Mouse (Mus musculus) embryonic fibroblast, embryonic 13.5 days (primary cell): ENCODE measurements around the gene Slc25a26. TPM values are rescaled to one million over a fixed set of nuclear protein-coding genes. Genes with fewer than 3 reads are reported as not detected.

ENCODE experiments used
- H3K27ac ChIP-seq: 2 replicates; pipeline ENCODE4 v1.5.1; 2012; ENCODE audit warnings: low read length, control low read depth, inconsistent platforms; ENCODE audit not compliant: insufficient read depth
- H3K4me1 ChIP-seq: 2 replicates; pipeline ENCODE4 v1.6.1; 2011; ENCODE audit warnings: low read length; ENCODE audit not compliant: control insufficient read depth, insufficient read depth
- H3K4me3 ChIP-seq: 2 replicates; pipeline ENCODE4 v1.5.1; 2011; ENCODE audit warnings: mild to moderate bottlenecking, control low read depth, low read length; ENCODE audit not compliant: insufficient read depth
- CTCF ChIP-seq: IDR thresholded peaks from 2 replicates; pipeline ENCODE4 v1.5.1; 2011; ENCODE audit warnings: mild to moderate bottlenecking, control low read depth, low read length, moderate library complexity, borderline replicate concordance; ENCODE audit not compliant: insufficient read depth
- POLR2A ChIP-seq: IDR thresholded peaks from 2 replicates; pipeline ENCODE4 v1.6.1; 2011; ENCODE audit warnings: low read depth, mild to moderate bottlenecking, control low read depth, low read length, moderate library complexity
- polyA plus RNA-seq: library from polyadenylated mRNA; stranded (reverse); fragments of >200 nt; gene quantifications from 2 replicates; pipeline ENCODE4 v1.2.4, GENCODE M21; 2011; ENCODE audit warnings: low read depth; ENCODE audit not compliant: missing spikeins, insufficient read length

Gene Slc25a26
- polyA plus RNA-seq, 1 experiment, result 7.1 TPM

GRCm38 (mm10) chr6:94635343-94635742 lies 135.2 kb downstream of the Slc25a26 start:
- Histone ChIP-seq H3K27ac (peak overlapping the region; percentile 45), H3K4me1 (peaks cover 16% of the 10 kb centered on the region), H3K4me3 (no peak overlapping the region)
- TF ChIP-seq POLR2A (no peak), CTCF (no peak)

GRCm38 (mm10) chr6:94637024-94637434 lies 136.9 kb downstream of the Slc25a26 start:
- no peak for TF ChIP-seq POLR2A
- no peak for TF ChIP-seq CTCF
- peaks cover 23% of the 10 kb centered on the region for H3K4me1 ChIP-seq
- no peak overlapping the region for H3K4me3 ChIP-seq
- H3K27ac ChIP-seq, result no peak overlapping the region

- TF ChIP-seq CTCF (no peak), POLR2A (no peak)
- Histone ChIP-seq H3K4me1 (peaks cover 32% of the 10 kb centered on the region), H3K4me3 (no peak overlapping the region), H3K27ac (peak overlapping the region; percentile 53)
Measured at GRCm38 (mm10) chr6:94640297-94640696, 140.2 kb downstream of the Slc25a26 start.

- TF ChIP-seq POLR2A (no peak), CTCF (no peak)
- peak overlapping the region; percentile 34 for H3K27ac ChIP-seq
- H3K4me1 ChIP-seq, result peaks cover 40% of the 10 kb centered on the region
- H3K4me3 ChIP-seq, result no peak overlapping the region
Measured at GRCm38 (mm10) chr6:94642048-94642447, 141.9 kb downstream of the Slc25a26 start.

- no peak for TF ChIP-seq POLR2A
- no peak for TF ChIP-seq CTCF
- H3K4me1 ChIP-seq, result peaks cover 48% of the 10 kb centered on the region
- no peak overlapping the region for H3K27ac ChIP-seq
- H3K4me3 ChIP-seq, result no peak overlapping the region
Measured at GRCm38 (mm10) chr6:94643989-94644388, 143.9 kb downstream of the Slc25a26 start.

- Histone ChIP-seq H3K4me1 (peaks cover 51% of the 10 kb centered on the region), H3K27ac (no peak overlapping the region), H3K4me3 (no peak overlapping the region)
- TF ChIP-seq POLR2A, result no peak
- TF ChIP-seq CTCF, result no peak
Measured at GRCm38 (mm10) chr6:94644641-94645040, 144.5 kb downstream of the Slc25a26 start.

GRCm38 (mm10) chr6:94645723-94646122 lies 145.6 kb downstream of the Slc25a26 start:
- Histone ChIP-seq H3K4me1 (peaks cover 42% of the 10 kb centered on the region), H3K27ac (0 out of 2 replicates have a peak overlapping the region, but pooled peaks have one; percentile 7), H3K4me3 (no peak overlapping the region)
- TF ChIP-seq CTCF, result no peak
- no peak for TF ChIP-seq POLR2A

GRCm38 (mm10) chr6:94646274-94646863 lies 146.2 kb downstream of the Slc25a26 start:
- TF ChIP-seq POLR2A, result no peak
- TF ChIP-seq CTCF, result no peak
- peak overlapping the region; percentile 97 for H3K27ac ChIP-seq
- peaks cover 39% of the 10 kb centered on the region for H3K4me1 ChIP-seq
- H3K4me3 ChIP-seq, result no peak overlapping the region

GRCm38 (mm10) chr6:94646902-94647301 lies 146.8 kb downstream of the Slc25a26 start:
- Histone ChIP-seq H3K27ac (peak overlapping the region; percentile 97), H3K4me3 (no peak overlapping the region), H3K4me1 (peaks cover 36% of the 10 kb centered on the region)
- TF ChIP-seq CTCF (no peak), POLR2A (no peak)

- H3K4me3 ChIP-seq, result no peak overlapping the region
- peaks cover 32% of the 10 kb centered on the region for H3K4me1 ChIP-seq
- peak; percentile 40; the same call in 1 of the 2 replicates for TF ChIP-seq POLR2A
- no peak for TF ChIP-seq CTCF
- H3K27ac ChIP-seq, result peak overlapping the region; percentile 97
Measured at GRCm38 (mm10) chr6:94647574-94648430, 147.7 kb downstream of the Slc25a26 start.
